Mouse (Mus musculus): ENCODE measurements around the gene Olfr273. TPM values are rescaled to one million over a fixed set of nuclear protein-coding genes. Genes with fewer than 3 reads are reported as not detected.
"Not testable (repeated sequence)": the region's sequence is repeated elsewhere in the genome, so short reads cannot be mapped to it uniquely, and the experiment has no call there.

The Olfr273 gene
- not detected for total RNA-seq (2022)

- no peak for DNase-seq
Measured at GRCm38 (mm10) chr4:52859136-52859535, at the start of gene Olfr273. Olfr273 (minus strand) TSS chr4:52859236.

GRCm38 (mm10) chr4:52864156-52864555, 5.1 kb upstream of the Olfr273 start:
- DNase-seq = no peak

- DNase-seq = no peak
Measured at GRCm38 (mm10) chr4:52849672-52850071, 9.4 kb downstream of the Olfr273 start.

- no peak for DNase-seq
Measured at GRCm38 (mm10) chr4:52849039-52849635, 9.9 kb downstream of the Olfr273 start.

- not testable (repeated sequence) for DNase-seq
Measured at GRCm38 (mm10) chr4:52845411-52845810, 13.6 kb downstream of the Olfr273 start.

GRCm38 (mm10) chr4:52821375-52821774, 37.7 kb downstream of the Olfr273 start:
- DNase-seq = no peak

GRCm38 (mm10) chr4:52814304-52814703, 44.7 kb downstream of the Olfr273 start, which contains the start of gene Olfr275:
Olfr275 (plus strand) TSS chr4:52814604.
- no peak for DNase-seq

GRCm38 (mm10) chr4:52811871-52812270, 47.2 kb downstream of the Olfr273 start:
- DNase-seq = no peak

Other genes starting within 250 kb of the Olfr273 start
- gene Olfr275, start 44.6 kb downstream of the Olfr273 start, total RNA-seq (2022) = not detected
- not detected for gene Olfr272, start 59.9 kb upstream of the Olfr273 start, total RNA-seq (2022)
- not detected for gene Olfr270, start 105.3 kb upstream of the Olfr273 start, total RNA-seq (2022)
- gene Nipsnap3a, start 130.0 kb upstream of the Olfr273 start, total RNA-seq (2022) = not detected
- gene Nipsnap3b, start 152.6 kb upstream of the Olfr273 start, total RNA-seq (2022) = 10 to 100 TPM; 28.6 to 54.0 (median 39.0) TPM